Mouse (Mus musculus) intestine, embryonic 16.5 days (tissue): Measurements from ENCODE around the gene Prl8a8. TPM values are rescaled to one million over a fixed set of nuclear protein-coding genes. Genes with fewer than 3 reads are reported as not detected.

Source experiments
- ATAC-seq: fragments of 200-750 bp; cut with Nextera tagmentation; 2 replicates; pipeline ENCODE4 v1.8.0; 2017; ENCODE audit warnings: moderate TSS enrichment, moderate library complexity
- H3K27ac ChIP-seq: fragments of 300-500 bp; sonication (generic); 2 replicates; pipeline ENCODE4 v1.5.1; 2014; ENCODE audit warnings: mild to moderate bottlenecking, low read length
- H3K27me3 ChIP-seq: fragments of 300-500 bp; sonication (generic); replicated peaks from 2 replicates; pipeline ENCODE4 v1.6.1; 2014; ENCODE audit warnings: low read length, control low read depth, mixed read lengths; ENCODE audit not compliant: control insufficient read depth, insufficient read depth
- H3K36me3 ChIP-seq: fragments of 300-500 bp; sonication (generic); 2 replicates; pipeline ENCODE4 v1.6.1; 2014; ENCODE audit warnings: low read length, control low read depth; ENCODE audit not compliant: control insufficient read depth, insufficient read depth
- H3K4me1 ChIP-seq: fragments of 300-500 bp; sonication (generic); 2 replicates; pipeline ENCODE4 v1.6.1; 2014; ENCODE audit warnings: low read length, control low read depth, mixed read lengths; ENCODE audit not compliant: control insufficient read depth, insufficient read depth
- H3K4me2 ChIP-seq: fragments of 300-500 bp; sonication (generic); 2 replicates; pipeline ENCODE4 v1.6.1; 2014; ENCODE audit warnings: low read depth, low read length, control low read depth
- H3K4me3 ChIP-seq: fragments of 300-500 bp; sonication (generic); 2 replicates; pipeline ENCODE4 v1.5.1; 2014; ENCODE audit warnings: mild to moderate bottlenecking, low read length
- H3K9ac ChIP-seq: fragments of 300-500 bp; sonication (generic); 2 replicates; pipeline ENCODE4 v1.6.1; 2014; ENCODE audit warnings: low read depth, low read length
- H3K9me3 ChIP-seq: fragments of 300-500 bp; sonication (generic); 2 replicates; pipeline ENCODE4 v1.6.1; 2016; ENCODE audit warnings: low read length, control low read depth; ENCODE audit not compliant: control insufficient read depth
- WGBS: fragments of 180-500 bp; shearing (Covaris S2); extraction: QIAGEN DNeasy Blood & Tissue Kit; methylation state at CpG from one replicate; pipeline ENCODE4 v1.1.7; 2014; 5-methylcytosine and 5-hydroxymethylcytosine counted together
- polyA plus RNA-seq: library from polyadenylated mRNA; unstranded; fragments of >200 nt; fragmentation: Nextera tagmentation; extraction: Ambion mirVana; gene quantifications from 2 replicates; pipeline ENCODE4 v1.2.1, GENCODE M21; 2015

Gene Prl8a8
- polyA plus RNA-seq, result not detected in 2 replicates

GRCm38 (mm10) chr13:27513117-27513516 is at the start of gene Prl8a8:
TSS of gene Prl8a8 (minus strand) at chr13:27513217.
- H3K36me3 ChIP-seq, result no peaks in the 10 kb centered on the region
- 88% methylated on average over 4 of the region's 4 CpGs for WGBS
- H3K4me3 ChIP-seq, result no peak within 1 kb of the TSS
- H3K4me1 ChIP-seq, result no peaks in the 10 kb centered on the region
- no peaks in the 10 kb centered on the region for H3K27me3 ChIP-seq
- no peaks in the 10 kb centered on the region for H3K9me3 ChIP-seq
- ATAC-seq, result no peak
- no peak within 1 kb of the TSS for H3K4me2 ChIP-seq
- H3K9ac ChIP-seq, result no peak within 1 kb of the TSS
- no peak within 1 kb of the TSS for H3K27ac ChIP-seq

DNA sequence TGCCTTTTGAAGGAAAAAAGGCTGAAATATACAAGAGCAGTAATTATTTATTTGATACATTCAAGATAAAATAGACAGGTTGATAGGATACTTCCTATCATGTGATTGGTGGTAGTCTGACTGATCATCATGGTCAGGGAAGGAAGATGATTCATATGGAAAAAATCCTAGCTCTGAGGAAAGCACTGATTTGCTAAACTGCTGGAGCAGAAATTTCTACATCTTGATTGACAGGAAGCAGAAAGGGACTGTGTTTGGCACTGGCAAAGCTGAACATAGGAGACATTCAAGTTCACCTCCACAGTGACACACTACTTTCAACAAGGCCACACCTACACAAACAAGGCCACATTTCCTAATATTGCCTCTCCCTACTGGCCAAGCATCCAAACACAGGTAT is 40.3 kb upstream of the Prl8a8 start:
- H3K4me3 ChIP-seq, result no peak overlapping the region

DNA sequence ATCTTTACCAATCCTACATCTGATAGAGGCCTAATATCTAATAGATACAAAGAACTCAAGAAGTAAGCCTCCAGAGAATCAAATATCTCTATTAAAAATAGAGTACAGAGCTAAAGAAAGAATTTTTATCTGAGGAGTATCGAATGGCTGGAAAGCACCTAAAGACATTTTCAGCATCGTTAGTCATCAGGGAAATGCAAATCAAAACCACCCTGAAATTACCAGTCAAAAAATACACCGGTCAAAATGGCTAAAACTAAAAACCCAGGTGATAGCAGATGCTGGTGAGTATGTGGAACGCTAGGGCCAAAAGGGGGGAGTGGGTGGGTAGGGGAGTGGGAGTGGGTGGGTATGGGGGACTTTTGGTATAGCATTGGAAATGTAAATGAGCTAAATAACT is 10.1 kb upstream of the Prl8a8 start:
- Histone ChIP-seq H3K27me3 (no peaks in the 10 kb centered on the region), H3K4me3 (no peak overlapping the region), H3K4me2 (no peak overlapping the region), H3K27ac (no peak overlapping the region), H3K9me3 (no peaks in the 10 kb centered on the region), H3K4me1 (no peaks in the 10 kb centered on the region), H3K9ac (no peak overlapping the region), H3K36me3 (no peaks in the 10 kb centered on the region)
- WGBS, result 86% methylated on average over 4 of the region's 4 CpGs
- ATAC-seq, result no peak

More for the DNA sequence above, 40.3 kb upstream of the Prl8a8 start:
- H3K27me3 ChIP-seq, result no peaks in the 10 kb centered on the region
- no peak overlapping the region for H3K27ac ChIP-seq
- H3K36me3 ChIP-seq, result no peaks in the 10 kb centered on the region
- no peak overlapping the region for H3K4me2 ChIP-seq
- no peak for ATAC-seq
- no peaks in the 10 kb centered on the region for H3K4me1 ChIP-seq
- H3K9me3 ChIP-seq, result no peaks in the 10 kb centered on the region
- H3K9ac ChIP-seq, result no peak overlapping the region

DNA sequence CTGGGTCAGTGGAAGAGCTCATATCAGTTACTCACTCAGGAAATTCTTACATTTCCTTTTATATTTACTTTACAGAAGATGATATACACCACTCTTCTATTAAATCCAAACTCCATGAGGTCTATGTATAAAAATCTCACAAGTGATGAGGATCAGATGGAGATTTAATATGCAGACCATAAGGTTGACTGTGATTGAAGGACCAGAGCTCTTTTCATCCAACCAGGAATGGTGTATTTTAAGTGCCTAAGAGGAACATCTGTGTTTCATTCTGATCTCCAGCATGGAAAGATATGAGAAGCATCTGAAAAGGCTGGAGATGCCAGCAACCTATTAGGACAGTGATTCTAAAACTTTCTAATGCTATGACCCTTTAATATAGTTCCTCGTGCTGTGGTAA is 5.4 kb downstream of the Prl8a8 start:
- H3K4me2 ChIP-seq, result no peak overlapping the region
- no peaks in the 10 kb centered on the region for H3K27me3 ChIP-seq
- H3K4me1 ChIP-seq, result no peaks in the 10 kb centered on the region
- H3K4me3 ChIP-seq, result no peak overlapping the region
- 71% methylated on average over 1 of the region's 1 CpGs for WGBS
- no peaks in the 10 kb centered on the region for H3K9me3 ChIP-seq
- H3K36me3 ChIP-seq, result no peaks in the 10 kb centered on the region
- H3K9ac ChIP-seq, result no peak overlapping the region
- no peak overlapping the region for H3K27ac ChIP-seq
- ATAC-seq, result no peak

Other genes starting within 250 kb of the Prl8a8 start
- 0.21 and 1.1 TPM in 2 replicates for gene Prl6a1, start 200.6 kb downstream of the Prl8a8 start, polyA plus RNA-seq
- not detected in 2 replicates for gene Prl8a2, start 167.5 kb downstream of the Prl8a8 start, polyA plus RNA-seq
- gene Prl2b1, start 122.4 kb downstream of the Prl8a8 start, polyA plus RNA-seq, result not detected in 2 replicates
- not detected in 2 replicates for gene Prl8a6, start 74.5 kb downstream of the Prl8a8 start, polyA plus RNA-seq
- not detected in 2 replicates for gene Prl8a9, start 51.4 kb upstream of the Prl8a8 start, polyA plus RNA-seq
- gene Prl8a1, start 69.0 kb upstream of the Prl8a8 start, polyA plus RNA-seq, result not detected in 2 replicates
- not detected in 2 replicates for gene Prl7b1, start 97.4 kb upstream of the Prl8a8 start, polyA plus RNA-seq
- gene Prl7a1, start 129.3 kb upstream of the Prl8a8 start, polyA plus RNA-seq, result not detected in 2 replicates
- gene Prl7a2, start 154.8 kb upstream of the Prl8a8 start, polyA plus RNA-seq, result not detected in 2 replicates
- not detected in 2 replicates for gene Prl7d1, start 203.5 kb upstream of the Prl8a8 start, polyA plus RNA-seq